Mouse (Mus musculus) neural tube, embryonic 14.5 days (tissue): ENCODE data around the gene Tex10. TPM values are rescaled to one million over a fixed set of nuclear protein-coding genes. Genes with fewer than 3 reads are reported as not detected.
A peak's percentile ranks its signal among the peaks of the same experiment; 100 is the strongest.

Experiments
- ATAC-seq: fragments of 200-750 bp; cut with Nextera tagmentation; 2 replicates; pipeline ENCODE4 v1.8.0; 2017; ENCODE audit warnings: low read depth, mild to moderate bottlenecking, moderate TSS enrichment, moderate library complexity
- H3K27ac ChIP-seq: fragments of 300-500 bp; sonication (generic); 2 replicates; pipeline ENCODE4 v1.5.1; 2014; ENCODE audit warnings: low read depth, mild to moderate bottlenecking, control low read depth, low read length, moderate library complexity, mixed read lengths
- H3K27me3 ChIP-seq: fragments of 300-500 bp; sonication (generic); 2 replicates; pipeline ENCODE4 v1.6.1; 2014; ENCODE audit warnings: low read length; ENCODE audit not compliant: control insufficient read depth, insufficient read depth
- H3K36me3 ChIP-seq: fragments of 300-500 bp; sonication (generic); 2 replicates; pipeline ENCODE4 v1.6.1; 2014; ENCODE audit warnings: low read length, mixed read lengths; ENCODE audit not compliant: control insufficient read depth, insufficient read depth
- H3K4me1 ChIP-seq: fragments of 300-500 bp; sonication (generic); 2 replicates; pipeline ENCODE4 v1.6.1; 2014; ENCODE audit warnings: low read length; ENCODE audit not compliant: control insufficient read depth, insufficient read depth
- H3K4me2 ChIP-seq: fragments of 300-500 bp; sonication (generic); 2 replicates; pipeline ENCODE4 v1.6.1; 2014; ENCODE audit warnings: mild to moderate bottlenecking, low read depth, low read length, control low read depth
- H3K4me3 ChIP-seq: fragments of 300-500 bp; sonication (generic); 2 replicates; pipeline ENCODE4 v1.5.1; 2014; ENCODE audit warnings: low read depth, low read length, control low read depth, mixed read lengths
- H3K9ac ChIP-seq: fragments of 300-500 bp; sonication (generic); replicated peaks from 2 replicates; pipeline ENCODE4 v1.6.1; 2014; ENCODE audit warnings: low read depth, mild to moderate bottlenecking, control low read depth, low read length, mixed read lengths
- H3K9me3 ChIP-seq: fragments of 300-500 bp; sonication (generic); 2 replicates; pipeline ENCODE4 v1.6.1; 2016; ENCODE audit warnings: low read length; ENCODE audit not compliant: control insufficient read depth
- WGBS: fragments of 180-500 bp; shearing (Covaris S2); extraction: QIAGEN DNeasy Blood & Tissue Kit; methylation state at CpG from one replicate; pipeline ENCODE4 v1.1.7; 2014; 5-methylcytosine and 5-hydroxymethylcytosine counted together
- polyA plus RNA-seq: library from polyadenylated mRNA; unstranded; fragments of >200 nt; fragmentation: Nextera tagmentation; extraction: Ambion mirVana; gene quantifications from 2 replicates; pipeline ENCODE4 v1.2.1, GENCODE M21; 2014

Gene Tex10
- polyA plus RNA-seq: 45.7 and 53.2 TPM in 2 replicates

GRCm38 (mm10) chr4:48472792-48473650 is at the start of gene Tex10:
Tex10 (minus strand) TSS chr4:48473459.
- peak within 1 kb of the TSS; percentile 98 for H3K4me3 ChIP-seq
- H3K36me3 ChIP-seq: 0 out of 2 replicates have a peak, but pooled peaks cover 5% of the 10 kb centered on the region
- peak within 1 kb of the TSS; percentile 63 for H3K4me2 ChIP-seq
- peak; percentile 96 for ATAC-seq
- under 1% methylated on average over 89 of the region's 89 CpGs for WGBS
- H3K27ac ChIP-seq: peak within 1 kb of the TSS; percentile 69
- H3K27me3 ChIP-seq: no peaks in the 10 kb centered on the region
- H3K4me1 ChIP-seq: peaks cover 15% of the 10 kb centered on the region
- H3K9ac ChIP-seq: peak within 1 kb of the TSS; percentile 83
- H3K9me3 ChIP-seq: no peaks in the 10 kb centered on the region

GRCm38 (mm10) chr4:48510861-48511260 is 37.6 kb upstream of the Tex10 start:
- no peak for ATAC-seq
- H3K36me3 ChIP-seq: no peaks in the 10 kb centered on the region
- WGBS: 19% methylated on average over 2 of the region's 2 CpGs
- H3K9me3 ChIP-seq: no peaks in the 10 kb centered on the region
- H3K27ac ChIP-seq: no peak overlapping the region
- no peaks in the 10 kb centered on the region for H3K4me1 ChIP-seq
- H3K27me3 ChIP-seq: no peaks in the 10 kb centered on the region
- no peak overlapping the region for H3K9ac ChIP-seq
- no peak overlapping the region for H3K4me2 ChIP-seq
- H3K4me3 ChIP-seq: no peak overlapping the region

GRCm38 (mm10) chr4:48492510-48492909 is 19.3 kb upstream of the Tex10 start:
- 88% methylated on average over 2 of the region's 2 CpGs for WGBS
- Histone ChIP-seq H3K4me3 (no peak overlapping the region), H3K9ac (no peak overlapping the region), H3K9me3 (no peaks in the 10 kb centered on the region), H3K27ac (no peak overlapping the region), H3K4me2 (no peak overlapping the region), H3K27me3 (no peaks in the 10 kb centered on the region), H3K36me3 (no peaks in the 10 kb centered on the region), H3K4me1 (no peaks in the 10 kb centered on the region)
- no peak for ATAC-seq

- Histone ChIP-seq H3K9me3 (no peaks in the 10 kb centered on the region), H3K4me3 (peak overlapping the region; percentile 18), H3K4me1 (no peaks in the 10 kb centered on the region), H3K4me2 (peak overlapping the region; percentile 28; the same call in 1 of the 2 replicates), H3K27ac (no peak overlapping the region), H3K36me3 (no peaks in the 10 kb centered on the region), H3K9ac (no peak overlapping the region), H3K27me3 (no peaks in the 10 kb centered on the region)
- WGBS: 9% methylated on average over 14 of the region's 14 CpGs
- peak; percentile 63; the same call in 1 of the 2 replicates for ATAC-seq
These were observed 18.1 kb upstream of the Tex10 start for GRCm38 (mm10) chr4:48491290-48491743.

GRCm38 (mm10) chr4:48488916-48489315 is 15.7 kb upstream of the Tex10 start:
- Histone ChIP-seq H3K9me3 (no peaks in the 10 kb centered on the region), H3K9ac (no peak overlapping the region), H3K36me3 (no peaks in the 10 kb centered on the region), H3K4me2 (no peak overlapping the region), H3K4me1 (no peaks in the 10 kb centered on the region), H3K4me3 (no peak overlapping the region), H3K27ac (no peak overlapping the region), H3K27me3 (no peaks in the 10 kb centered on the region)
- ATAC-seq: no peak
- WGBS: 93% methylated on average over 2 of the region's 2 CpGs

- H3K36me3 ChIP-seq: no peaks in the 10 kb centered on the region
- no peaks in the 10 kb centered on the region for H3K4me1 ChIP-seq
- no peak overlapping the region for H3K4me3 ChIP-seq
- 10% methylated on average over 2 of the region's 2 CpGs for WGBS
- H3K4me2 ChIP-seq: no peak overlapping the region
- no peak overlapping the region for H3K9ac ChIP-seq
- no peaks in the 10 kb centered on the region for H3K9me3 ChIP-seq
- H3K27me3 ChIP-seq: no peaks in the 10 kb centered on the region
- no peak overlapping the region for H3K27ac ChIP-seq
- no peak for ATAC-seq
These were observed 8.0 kb upstream of the Tex10 start for GRCm38 (mm10) chr4:48481287-48481686.

GRCm38 (mm10) chr4:48473651-48474011 is 372 bp upstream of the Tex10 start:
- ATAC-seq: peak; percentile 26; the same call in 1 of the 2 replicates
- Histone ChIP-seq H3K4me1 (peaks cover 15% of the 10 kb centered on the region), H3K4me3 (peak overlapping the region; percentile 98), H3K27ac (no peak overlapping the region), H3K9ac (peak overlapping the region; percentile 83; the same call in 1 of the 2 replicates), H3K27me3 (no peaks in the 10 kb centered on the region), H3K36me3 (0 out of 2 replicates have a peak, but pooled peaks cover 2% of the 10 kb centered on the region), H3K4me2 (peak overlapping the region; percentile 63), H3K9me3 (no peaks in the 10 kb centered on the region)
- WGBS: 92% methylated on average over 2 of the region's 2 CpGs

GRCm38 (mm10) chr4:48472052-48472791 is 1.0 kb downstream of the Tex10 start:
- Histone ChIP-seq H3K9ac (peak overlapping the region; percentile 83), H3K27ac (no peak overlapping the region), H3K9me3 (no peaks in the 10 kb centered on the region), H3K27me3 (no peaks in the 10 kb centered on the region), H3K36me3 (0 out of 2 replicates have a peak, but pooled peaks cover 5% of the 10 kb centered on the region), H3K4me2 (peak overlapping the region; percentile 63), H3K4me1 (peaks cover 15% of the 10 kb centered on the region), H3K4me3 (peak overlapping the region; percentile 98)
- WGBS: 14% methylated on average over 12 of the region's 12 CpGs
- no peak for ATAC-seq
